Mouse (Mus musculus) bone marrow macrophage, adult 2 months (primary cell): Measurements from ENCODE around the gene Mthfd2l.

ENCODE experiments used
- CTCF ChIP-seq: IDR thresholded peaks from 2 replicates; pipeline ENCODE4 v1.5.1; 2012; ENCODE audit warnings: low read depth, mild to moderate bottlenecking, low read length, moderate library complexity
- POLR2A ChIP-seq: IDR thresholded peaks from 2 replicates; pipeline ENCODE4 v1.6.1; 2012; ENCODE audit warnings: mild to moderate bottlenecking, low read depth, low read length, borderline replicate concordance

GRCm38 (mm10) chr5:90977244-90977643, 46.3 kb downstream of the Mthfd2l start:
- TF ChIP-seq CTCF (peak; percentile 46), POLR2A (no peak)
